Mouse (Mus musculus): Measurements from ENCODE around the gene Prss57.

The Prss57 gene

GRCm38 (mm10) chr10:79790861-79791260 lies at the start of gene Prss57:
Prss57 (minus strand) TSS chr10:79790961.
- DNase-seq (ENCODE audit: low read depth, low spot score): no peak

GRCm38 (mm10) chr10:79840091-79840490 lies 49.3 kb upstream of the Prss57 start:
- no peak for DNase-seq (ENCODE audit: low read depth, low spot score)

- no peak for DNase-seq (ENCODE audit: low read depth, low spot score)
Measured at GRCm38 (mm10) chr10:79838151-79838550, 47.4 kb upstream of the Prss57 start.

GRCm38 (mm10) chr10:79836918-79837317 lies 46.2 kb upstream of the Prss57 start:
- DNase-seq (ENCODE audit: low read depth, low spot score): no peak

DNA sequence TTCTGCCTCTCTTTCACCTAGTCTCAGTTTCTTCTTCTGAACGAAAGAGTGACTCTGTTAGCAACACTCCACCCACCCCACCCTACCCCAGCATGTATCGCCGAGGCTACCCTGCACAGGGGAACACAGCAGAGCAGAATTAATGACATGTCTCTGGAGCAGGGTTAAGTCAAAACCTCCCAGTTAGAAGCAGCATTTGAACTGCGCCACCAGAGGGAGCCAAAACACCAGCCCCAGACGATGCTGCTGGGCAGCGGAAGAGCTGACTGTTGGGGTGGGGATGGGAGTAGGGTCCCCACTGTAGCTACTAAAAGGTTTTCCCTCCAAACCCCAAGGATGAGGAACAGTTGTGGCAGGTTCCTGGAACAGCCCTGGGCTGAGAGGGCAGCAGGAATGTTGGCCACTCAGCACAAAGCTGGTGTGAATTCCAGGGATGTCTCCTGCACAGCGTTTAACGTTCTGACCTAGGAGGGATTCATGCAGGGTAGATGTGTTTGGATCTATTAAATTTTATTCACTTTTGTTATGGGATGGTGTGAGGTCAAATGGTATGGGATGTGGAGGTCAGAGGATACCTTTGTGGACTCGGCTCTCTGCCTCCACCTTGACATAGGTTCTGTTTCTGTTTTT lies 44.1 kb upstream of the Prss57 start:
- DNase-seq (ENCODE audit: low read depth, low spot score): no peak

DNA sequence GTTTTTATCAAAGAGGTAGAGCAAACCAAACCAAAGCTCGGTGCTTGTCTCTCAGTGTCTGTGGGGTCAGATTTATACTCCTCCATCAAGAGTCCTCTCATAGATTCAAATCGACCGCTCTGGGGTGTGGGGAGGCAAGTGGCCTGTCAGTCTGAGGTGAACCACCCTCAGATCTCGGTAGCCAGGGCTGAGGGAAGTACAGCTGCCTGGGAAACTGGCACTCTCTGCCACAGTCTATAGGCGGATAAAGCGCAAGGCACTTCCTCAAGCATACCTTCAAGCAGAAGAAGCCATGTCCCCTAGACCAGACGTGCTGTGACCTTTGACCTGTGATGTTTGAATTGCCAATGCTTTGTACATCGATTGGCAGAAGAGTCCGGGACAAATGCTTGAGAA lies 42.0 kb upstream of the Prss57 start:
- DNase-seq (ENCODE audit: low read depth, low spot score): no peak

- no peak for DNase-seq (ENCODE audit: low read depth, low spot score)
Measured at GRCm38 (mm10) chr10:79832026-79832785, 41.4 kb upstream of the Prss57 start.

GRCm38 (mm10) chr10:79831583-79831982 lies 40.8 kb upstream of the Prss57 start:
- no peak for DNase-seq (ENCODE audit: low read depth, low spot score)

GRCm38 (mm10) chr10:79824413-79824812 lies 33.7 kb upstream of the Prss57 start:
- peak; percentile 35 for DNase-seq (ENCODE audit: low read depth, low spot score)

- no peak for DNase-seq (ENCODE audit: low read depth, low spot score)
Measured at GRCm38 (mm10) chr10:79823011-79823410, 32.2 kb upstream of the Prss57 start.

GRCm38 (mm10) chr10:79822372-79822771 lies 31.6 kb upstream of the Prss57 start:
- no peak for DNase-seq (ENCODE audit: low read depth, low spot score)

GRCm38 (mm10) chr10:79821731-79822130 lies 31.0 kb upstream of the Prss57 start:
- DNase-seq (ENCODE audit: low read depth, low spot score): no peak

GRCm38 (mm10) chr10:79820782-79821181 lies 30.0 kb upstream of the Prss57 start, which contains the start of gene Misp:
Misp (plus strand) TSS chr10:79820989.
- DNase-seq (ENCODE audit: low read depth, low spot score): no peak

GRCm38 (mm10) chr10:79820277-79820676 lies 29.5 kb upstream of the Prss57 start:
- DNase-seq (ENCODE audit: low read depth, low spot score): no peak

DNA sequence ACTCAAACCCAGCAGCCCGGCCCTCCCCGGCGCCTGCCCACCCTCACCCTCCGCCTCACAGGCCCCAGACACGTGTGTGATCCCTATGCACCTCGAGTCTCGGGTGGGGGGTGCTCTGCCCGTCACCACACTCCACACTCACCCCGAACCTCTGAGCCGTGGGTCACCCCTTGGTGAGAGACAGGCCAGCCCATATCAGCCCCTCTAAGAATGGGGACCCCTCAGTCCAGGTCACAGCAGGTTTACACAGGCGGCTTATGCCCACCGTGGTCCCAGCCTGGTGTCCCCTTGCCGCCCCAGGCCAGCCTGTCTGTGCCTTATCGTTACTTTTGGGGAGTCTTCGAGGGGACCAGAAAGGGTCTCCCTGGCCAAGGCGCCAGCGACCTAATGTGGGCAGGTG lies 28.8 kb upstream of the Prss57 start:
- DNase-seq (ENCODE audit: low read depth, low spot score): no peak

DNA sequence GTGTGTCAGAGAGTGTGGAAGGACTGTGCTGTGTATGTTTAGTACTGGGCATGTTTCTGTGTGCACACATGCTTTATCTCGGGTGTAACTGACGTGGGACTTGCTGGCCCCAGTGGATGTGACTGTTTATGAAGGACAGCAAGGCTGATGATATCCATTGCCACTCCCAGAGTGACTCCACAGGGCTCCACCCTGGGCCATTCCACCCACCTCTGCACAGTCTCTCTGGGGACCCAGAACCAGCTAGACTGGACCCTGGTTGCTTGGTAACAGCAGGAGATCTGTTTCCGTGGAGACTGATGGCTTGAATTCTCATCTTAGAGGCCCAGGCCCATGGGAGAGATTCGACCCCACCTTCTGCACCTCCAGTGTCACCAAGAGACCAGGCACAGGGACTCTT lies 27.5 kb upstream of the Prss57 start:
- DNase-seq (ENCODE audit: low read depth, low spot score): no peak

DNA sequence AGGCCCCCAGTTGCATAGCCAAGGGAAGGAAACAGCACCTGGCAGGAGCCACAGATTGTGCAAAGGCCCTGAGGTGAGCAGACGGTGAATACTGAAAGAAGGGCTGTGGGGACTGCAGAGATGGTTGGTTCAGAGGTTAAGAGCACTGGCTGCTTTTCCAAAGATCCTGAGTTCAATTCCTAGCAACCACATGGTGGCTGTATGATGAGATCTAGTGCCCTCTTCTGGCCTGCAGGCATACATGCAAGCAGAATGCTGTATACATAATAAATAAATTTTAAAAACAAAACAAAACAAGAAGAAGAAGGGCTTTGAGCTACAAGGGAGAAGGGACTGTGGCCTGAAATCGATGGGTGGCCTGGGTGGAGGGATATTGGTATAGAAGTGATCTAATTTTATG lies 26.4 kb upstream of the Prss57 start:
- DNase-seq (ENCODE audit: low read depth, low spot score): no peak

DNA sequence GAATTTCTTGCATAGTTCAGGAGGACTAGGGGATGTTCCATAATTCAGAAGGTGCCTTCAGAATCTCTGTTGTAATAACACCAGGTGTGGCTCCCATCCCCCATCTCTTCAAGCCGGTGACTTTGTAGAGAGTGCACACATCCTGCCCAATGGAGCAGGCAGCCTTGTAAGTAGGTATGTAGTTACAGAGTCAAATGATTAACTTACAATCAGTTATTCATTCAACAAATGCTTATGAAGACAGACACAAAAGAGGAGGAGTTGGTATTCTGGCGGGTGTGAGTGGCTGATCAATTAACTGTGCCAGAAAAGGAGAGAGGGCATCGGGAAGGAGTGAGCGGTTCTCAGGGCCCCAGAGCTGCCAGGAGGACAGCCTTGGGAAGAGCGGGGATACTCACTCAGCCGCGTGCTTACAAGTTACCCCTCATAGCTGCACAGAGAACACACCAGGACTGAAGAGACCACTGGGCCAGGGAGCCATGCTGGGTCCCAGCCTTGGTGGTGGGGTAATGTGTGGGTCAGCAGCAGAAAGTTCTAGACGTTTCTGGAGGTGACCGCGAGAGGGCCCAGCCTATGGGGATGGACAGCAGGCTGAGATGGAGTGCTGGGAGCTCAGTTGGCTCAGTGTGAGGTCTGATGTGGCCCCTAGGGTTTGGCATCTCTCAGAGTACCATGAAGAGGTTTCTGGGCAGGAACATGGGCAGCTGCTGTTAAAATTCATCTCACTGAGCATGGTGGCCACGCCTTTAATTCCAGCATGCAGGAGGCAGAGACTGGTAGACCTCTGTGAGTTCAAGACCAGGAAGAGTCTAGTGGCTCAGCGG lies 25.1 kb upstream of the Prss57 start:
- no peak for DNase-seq (ENCODE audit: low read depth, low spot score)

- DNase-seq (ENCODE audit: low read depth, low spot score): no peak
Measured at GRCm38 (mm10) chr10:79814271-79814842, 23.6 kb upstream of the Prss57 start.

DNA sequence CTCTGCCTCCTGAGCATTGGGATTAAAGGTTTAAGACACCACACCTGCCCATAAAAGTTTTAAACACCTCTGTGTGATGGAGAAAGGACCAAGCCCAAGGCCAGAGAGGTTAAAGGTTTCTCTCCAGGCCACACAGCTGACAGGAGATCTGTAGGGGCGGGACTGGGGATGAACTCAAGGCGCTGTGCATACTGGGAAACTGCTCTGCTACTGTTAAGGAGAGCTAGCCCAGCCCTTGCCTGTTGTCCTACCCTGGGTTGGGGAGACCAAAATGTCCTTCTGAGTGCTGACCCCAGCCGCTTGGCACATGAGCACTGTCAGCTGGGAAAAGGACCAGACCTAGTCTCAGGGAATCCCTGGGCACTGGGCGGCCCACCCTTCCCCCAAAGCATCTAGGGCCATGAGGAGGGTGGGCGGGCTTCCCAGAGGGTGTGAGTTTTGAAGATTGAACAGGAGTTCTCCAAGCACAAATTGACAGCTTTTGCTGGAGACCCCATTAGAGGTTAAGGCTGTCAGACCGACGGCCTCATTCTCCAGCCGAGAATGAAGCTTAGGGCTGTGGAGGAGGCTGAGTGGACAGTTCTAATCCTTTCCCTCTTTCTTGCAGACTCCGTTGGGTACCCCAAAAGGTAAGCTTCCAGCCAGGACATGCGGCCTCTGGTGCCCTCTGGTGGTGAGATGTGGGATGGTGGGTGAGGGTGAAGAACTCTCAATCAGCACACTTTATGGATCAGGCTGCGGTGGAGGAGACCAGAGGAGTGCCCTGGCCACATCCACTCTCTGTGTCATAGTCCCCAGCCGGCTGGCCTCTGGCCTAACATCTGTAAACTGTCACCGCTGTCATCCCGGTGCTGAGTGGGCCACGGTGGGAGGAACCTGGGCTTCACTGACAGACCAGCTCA lies 21.2 kb upstream of the Prss57 start:
- peak; percentile 47 for DNase-seq (ENCODE audit: low read depth, low spot score)

- DNase-seq (ENCODE audit: low read depth, low spot score): no peak
Measured at GRCm38 (mm10) chr10:79808728-79809127, 18.0 kb upstream of the Prss57 start.

Measured in skeletal muscle tissue, adult 2 months (tissue).